Mouse (Mus musculus) frontal cortex, postnatal 14 days (tissue): ENCODE results near the gene Slc3a2.
"Not testable (repeated sequence)": the region's sequence is repeated elsewhere in the genome, so short reads cannot be mapped to it uniquely, and the experiment has no call there.

ENCODE experiments used
- DNase-seq, 2 experiments: peaks; one replicate each; pipeline ENCODE4 v3.0.0; 2022; ENCODE audit warnings: low spot score in 2 of 2

Slc3a2 gene

DNA sequence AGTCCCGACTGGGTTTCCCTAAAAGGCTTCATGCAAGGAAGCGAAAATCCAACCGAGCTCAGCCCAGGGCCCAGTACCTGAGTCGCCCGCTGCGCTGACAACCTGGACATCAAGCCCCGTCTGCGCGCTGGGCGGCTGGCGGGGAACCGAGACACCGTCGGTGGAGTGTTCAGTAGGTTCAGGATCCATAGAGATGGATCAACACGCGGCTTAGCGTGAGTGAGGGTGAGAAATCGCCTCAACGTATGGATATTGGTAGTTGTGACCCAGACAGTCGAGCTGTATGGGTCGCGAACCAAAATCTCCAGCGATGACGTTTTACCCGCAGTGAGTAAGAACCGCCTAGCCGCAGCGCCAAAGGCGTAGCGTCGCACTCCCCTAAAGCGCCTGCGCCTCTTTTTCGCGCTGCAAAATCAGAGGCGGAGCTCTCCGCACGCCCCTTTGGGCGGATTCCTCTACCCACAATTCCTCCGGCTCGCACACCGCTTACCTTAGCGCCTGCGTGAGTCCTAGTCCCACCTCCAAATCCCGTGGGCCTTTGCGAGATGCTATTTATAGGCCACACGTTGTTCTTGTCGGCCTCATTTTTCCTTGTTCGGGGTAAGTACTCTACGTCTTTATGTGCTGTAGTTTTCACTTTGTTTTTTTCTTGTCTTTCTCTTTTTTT is at the start of gene Slc3a2:
Slc3a2 (minus strand) TSS at position 463 of the 667 bp plus-strand sequence.
- DNase-seq = peak; percentile 95 to 96

DNA sequence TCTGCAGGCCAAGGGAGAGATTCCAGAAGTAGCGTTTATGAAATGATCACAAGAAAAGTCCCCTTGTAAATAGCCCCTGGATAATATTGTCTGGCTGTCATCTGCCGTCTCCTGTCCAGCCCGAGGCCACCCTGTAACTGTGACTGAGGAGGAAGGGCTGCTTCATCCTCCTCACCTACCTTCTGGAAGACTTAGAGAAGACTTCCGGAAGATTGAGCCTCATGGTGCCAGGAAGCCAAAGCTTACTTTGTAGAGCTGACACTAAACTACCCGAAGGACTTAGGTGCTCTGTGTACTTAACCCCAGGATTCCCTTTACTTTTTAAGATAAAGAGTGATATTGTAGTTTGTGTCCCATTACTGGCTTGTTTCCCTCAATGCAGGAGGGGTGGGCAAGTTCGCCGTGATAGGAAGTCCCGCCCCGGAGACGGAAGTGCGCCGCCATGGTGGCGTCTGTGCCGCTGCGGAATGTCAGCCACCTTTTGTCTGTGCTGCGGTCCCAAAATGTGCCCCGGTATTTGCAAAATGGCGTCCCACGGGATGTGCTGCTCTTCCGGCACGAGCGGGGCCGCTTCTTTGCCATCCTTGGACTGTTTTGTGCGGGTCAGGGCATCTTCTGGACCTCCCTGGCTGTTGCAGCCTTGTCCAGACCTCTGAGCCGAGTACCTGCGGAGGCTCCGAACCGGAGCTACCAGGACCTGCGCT is 47.5 kb upstream of the Slc3a2 start, which contains the start of gene Tmem223:
Tmem223 (plus strand) TSS at position 430 of the 704 bp plus-strand sequence.
- DNase-seq = peak; percentile 58 to 75

DNA sequence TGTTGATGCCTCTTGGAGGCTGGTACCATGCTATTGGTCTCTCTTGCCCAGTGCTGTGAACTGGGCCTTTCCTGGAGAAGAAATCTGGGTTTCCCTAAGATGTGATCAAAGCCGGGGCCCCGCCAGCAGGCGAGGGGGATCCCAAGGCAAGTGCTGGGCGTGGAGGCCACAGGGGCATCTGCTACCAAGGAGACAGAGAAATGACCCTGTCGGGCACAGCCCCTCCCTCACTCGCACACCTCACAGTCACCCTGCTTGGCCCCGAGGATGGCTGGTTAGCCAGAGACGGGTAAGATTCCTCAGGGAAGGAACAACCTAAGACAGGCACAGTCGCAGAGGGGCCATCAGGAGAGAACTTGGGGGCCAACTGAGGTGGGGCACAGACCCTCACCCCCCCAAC is 42.4 kb upstream of the Slc3a2 start:
- DNase-seq = no peak

DNA sequence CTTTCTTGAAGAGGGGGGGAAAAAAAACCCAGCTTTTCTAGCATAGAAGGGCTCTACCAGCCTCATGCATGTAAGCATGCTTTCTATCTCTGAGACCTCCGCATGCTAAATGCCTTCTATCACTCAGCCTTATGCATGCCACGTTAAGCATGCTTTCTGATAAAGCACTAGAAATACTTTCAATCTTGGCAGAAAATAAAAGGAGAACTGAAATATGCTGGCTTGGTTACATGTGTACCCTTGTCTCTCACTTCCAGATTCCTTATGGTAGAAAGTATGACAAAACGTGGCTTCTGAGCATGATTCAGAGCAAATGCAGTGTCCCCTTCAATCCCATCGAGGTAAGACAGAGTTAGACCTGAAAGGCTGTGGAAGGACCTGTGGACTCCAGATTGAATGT is 40.1 kb upstream of the Slc3a2 start:
- DNase-seq = no peak

DNA sequence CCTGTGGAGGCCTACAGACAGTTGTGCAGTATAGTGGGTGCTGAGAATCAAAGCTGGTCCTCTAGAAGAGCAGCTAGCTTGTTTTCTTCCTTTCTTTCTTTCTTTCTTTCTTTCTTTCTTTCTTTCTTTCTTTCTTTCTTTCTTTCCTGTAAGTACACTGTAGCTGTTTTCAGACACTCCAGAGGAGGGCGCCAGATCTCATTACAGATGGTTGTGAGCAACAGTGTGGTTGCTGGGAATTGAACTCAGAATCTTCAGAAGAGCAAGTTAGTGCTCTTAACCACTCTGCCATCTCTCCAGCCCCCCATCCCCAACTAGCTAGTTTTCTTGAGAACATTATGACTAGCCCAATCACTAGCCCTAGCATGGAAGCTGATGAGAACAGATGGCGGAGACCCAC is 37.6 kb upstream of the Slc3a2 start:
- no peak for DNase-seq

DNA sequence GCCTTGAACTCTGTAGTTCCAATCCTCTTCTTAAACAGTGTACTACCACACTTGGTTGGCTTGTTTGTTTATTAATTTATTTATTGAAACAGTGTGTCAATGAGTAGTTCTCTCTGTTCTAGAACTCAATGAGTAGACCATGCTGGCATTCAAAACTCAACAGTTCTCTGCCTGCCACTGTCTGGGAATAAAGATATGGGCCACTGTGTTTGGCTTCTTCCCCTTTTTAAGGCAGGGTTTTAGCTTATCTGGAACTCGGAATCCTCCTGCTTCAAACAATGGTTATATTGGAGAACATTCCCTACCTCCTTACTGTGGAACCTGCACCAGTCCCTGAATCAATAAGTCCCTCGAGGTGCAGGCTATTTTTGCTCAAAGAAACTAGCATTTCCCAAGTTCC is 35.7 kb upstream of the Slc3a2 start:
- no peak for DNase-seq

DNA sequence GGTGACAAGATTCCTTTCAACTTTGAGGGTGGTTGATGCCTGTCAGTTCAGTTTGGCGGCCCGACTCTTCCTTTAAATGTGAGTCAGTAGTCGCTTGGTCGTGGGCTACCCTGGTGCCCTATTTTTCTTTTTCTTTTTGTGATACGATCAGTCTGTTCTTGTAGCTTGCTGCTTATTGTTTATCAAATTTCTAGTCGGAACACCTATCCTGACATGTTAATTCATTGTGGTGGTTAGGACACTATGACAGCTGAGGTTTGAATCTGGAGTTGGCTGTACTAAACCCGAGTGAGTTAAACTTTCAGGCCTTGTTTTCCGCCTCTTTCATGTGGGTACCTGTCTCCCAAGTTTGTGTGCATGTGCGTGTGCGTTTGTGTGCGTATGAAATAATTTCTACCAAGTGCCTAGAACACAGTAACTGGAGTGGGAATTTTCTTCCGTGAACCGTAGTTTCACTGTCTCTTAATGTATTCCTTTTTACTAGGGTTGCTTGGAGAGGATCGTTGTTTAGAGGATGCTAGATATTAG is 34.4 kb upstream of the Slc3a2 start:
- no peak for DNase-seq

DNA sequence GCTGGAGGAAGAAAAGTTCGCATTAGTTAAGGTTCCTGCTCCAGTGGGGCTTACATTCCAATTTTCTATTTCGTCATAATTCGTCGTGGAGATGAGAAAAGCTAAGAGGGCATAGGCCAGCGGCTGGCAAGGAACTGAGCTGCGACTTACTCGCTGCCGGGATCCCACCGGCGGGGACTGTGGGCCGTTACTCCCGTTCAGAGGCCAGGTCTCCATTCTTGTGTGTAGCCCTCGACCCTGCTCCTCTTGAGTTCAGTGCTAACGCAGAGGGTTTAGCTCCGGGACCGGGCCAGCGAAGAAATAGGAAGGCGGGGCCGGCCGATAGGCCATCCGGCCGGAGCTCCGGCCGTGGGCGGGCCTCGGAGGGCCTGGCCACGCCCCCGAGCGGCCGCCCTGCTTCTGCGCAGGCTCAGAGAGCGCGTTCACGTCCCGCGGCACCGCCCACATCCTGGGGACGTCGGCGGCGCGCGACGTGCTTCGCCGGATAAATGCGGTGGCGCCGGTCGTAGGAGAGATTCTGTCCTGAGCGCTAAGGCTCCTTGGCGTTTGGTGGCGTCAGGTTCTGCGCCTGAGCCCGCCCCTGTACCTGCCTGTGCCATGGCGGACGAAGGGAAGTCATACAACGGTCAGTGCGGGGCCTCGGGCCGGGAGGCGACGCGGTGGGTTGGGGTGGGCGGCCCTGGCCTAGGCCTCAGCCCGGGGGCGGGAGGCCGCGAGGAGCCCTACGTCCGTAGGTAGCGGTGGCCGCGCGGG is 33.6 kb upstream of the Slc3a2 start, which contains the start of gene Nxf1:
Nxf1 (plus strand) TSS at position 439 of the 753 bp plus-strand sequence.
- peak; percentile 81 to 86 for DNase-seq

DNA sequence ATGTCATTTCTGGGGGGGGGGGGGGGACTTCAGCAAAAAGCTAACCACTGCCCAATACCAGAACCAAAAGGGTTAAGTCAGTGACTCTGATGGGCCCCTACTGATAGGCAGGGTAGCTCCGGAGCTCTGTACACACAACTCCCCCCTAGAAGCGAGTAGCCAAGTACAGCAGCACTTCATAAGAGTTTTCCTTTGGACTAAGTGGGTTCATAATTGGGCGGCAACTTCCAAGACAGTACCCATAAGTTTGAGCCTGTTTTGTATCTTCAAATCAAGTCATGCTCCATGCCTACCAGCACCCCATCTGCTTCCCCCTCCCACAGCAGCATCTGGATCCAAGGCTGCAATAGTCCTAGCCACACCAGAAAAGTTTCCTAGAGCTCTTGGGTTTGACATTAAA is 32.5 kb upstream of the Slc3a2 start:
- DNase-seq = no peak

DNA sequence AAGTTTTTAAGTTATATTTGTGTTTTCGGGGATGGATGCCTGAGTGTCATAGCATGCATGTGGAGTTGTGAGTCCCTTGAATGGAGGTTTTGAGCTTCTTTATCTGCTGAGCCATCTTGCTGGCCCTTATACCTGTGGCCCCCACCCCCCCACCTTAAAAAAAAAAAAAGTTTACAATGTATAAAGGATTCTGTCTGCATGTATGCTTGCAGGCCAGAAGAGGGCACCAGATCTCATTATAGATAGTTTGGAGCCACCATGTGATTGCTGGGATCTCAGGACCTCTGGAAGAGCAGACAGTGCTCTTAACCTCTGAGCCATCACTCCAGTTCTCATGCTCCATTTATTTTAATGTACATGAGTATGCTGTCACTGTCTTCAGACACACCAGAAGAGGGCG is 24.2 kb upstream of the Slc3a2 start:
- DNase-seq = no peak

DNA sequence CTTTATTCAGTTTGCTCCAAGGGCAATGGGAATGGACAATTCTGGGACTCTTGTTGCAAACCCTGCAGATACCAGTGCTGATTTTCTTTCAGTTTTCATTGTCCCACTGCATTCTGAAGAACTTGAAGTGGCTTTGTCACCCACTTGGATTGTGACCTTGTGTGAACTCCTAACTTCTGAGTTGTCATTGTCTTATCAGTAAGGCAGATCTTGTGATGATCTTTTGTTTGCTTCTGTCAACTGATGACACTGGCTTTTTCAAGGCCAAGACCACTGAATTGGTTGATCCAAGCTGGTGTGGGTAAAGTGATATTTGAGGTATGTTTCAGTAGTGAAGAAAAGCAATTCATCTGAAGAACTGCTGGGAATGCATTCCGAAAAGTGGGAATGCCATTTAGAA is 22.2 kb upstream of the Slc3a2 start:
- DNase-seq = no peak

DNA sequence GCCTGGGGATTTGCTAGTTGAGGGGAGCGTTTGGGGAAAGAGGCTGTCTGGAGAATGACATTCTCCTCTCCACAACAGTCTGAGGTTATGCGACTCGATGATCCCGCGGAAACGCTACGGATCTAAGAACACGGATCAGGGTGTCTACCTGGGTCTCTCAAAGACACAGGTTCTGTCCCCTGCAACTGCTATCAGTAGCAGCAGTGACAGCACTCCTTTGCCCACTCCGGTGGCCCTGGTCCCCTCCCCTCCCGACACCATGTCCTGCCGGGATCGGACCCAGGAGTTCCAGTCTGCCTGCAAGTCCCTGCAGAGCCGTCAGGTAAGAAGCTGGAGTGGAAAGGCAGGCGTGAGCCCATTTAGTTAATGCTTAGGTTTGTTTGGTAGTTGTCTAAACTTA is 19.0 kb upstream of the Slc3a2 start:
- no peak for DNase-seq

DNA sequence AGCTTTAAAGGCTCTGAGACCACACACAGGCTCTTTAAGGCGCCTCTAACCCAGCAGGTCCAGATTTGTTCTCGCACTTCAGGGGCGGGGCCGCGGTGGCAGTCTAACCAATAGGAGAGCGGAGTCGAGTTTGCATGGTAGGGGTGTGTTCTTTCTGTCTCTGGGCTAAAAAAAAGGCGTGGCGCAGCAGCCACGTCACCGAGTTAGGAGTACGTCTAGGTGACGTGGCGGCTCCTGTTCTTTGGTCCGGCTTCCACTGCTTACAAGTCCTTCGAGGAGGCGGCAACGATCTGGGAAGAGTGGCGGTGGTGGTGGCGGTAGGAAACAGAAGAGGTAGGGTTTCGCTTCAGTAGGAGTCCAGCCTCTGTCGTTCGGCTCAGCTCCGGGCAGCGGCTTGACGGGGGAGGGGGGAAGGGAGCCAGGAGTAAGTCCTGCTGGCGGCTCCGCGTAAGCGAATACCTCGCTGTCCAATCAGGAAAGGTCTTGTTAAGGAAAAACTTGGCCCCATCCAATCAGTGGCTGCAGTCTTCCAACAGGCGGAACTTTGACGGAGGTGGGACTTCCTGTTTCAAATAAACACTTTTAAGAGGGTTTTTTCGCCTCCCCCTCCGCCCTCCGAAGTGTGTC is 18.2 kb upstream of the Slc3a2 start, which contains the start of gene Stx5a:
Stx5a (plus strand) TSS at position 171 of the 627 bp plus-strand sequence.
- DNase-seq = peak; percentile 93 to 95

DNA sequence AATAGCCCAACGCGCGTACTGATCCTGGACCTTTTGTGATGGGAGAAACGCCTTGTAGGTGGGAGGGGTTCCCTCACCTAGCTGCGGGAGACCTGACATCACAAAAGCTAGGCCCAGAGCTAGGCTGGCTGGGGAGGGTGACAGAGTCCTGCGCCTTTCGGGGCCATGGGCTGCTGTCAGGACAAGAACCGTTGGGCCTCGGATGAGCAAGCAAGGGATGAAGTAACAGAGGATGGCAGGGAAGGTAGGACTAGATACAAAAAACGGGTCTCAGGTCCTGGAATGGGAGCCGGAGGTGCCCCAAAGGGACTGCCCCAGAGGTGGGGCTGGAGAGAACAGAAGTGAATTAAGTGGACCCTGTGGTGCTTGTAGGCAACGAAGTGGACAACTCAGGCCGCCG is 17.4 kb upstream of the Slc3a2 start, which contains the start of gene 1700092M07Rik:
1700092M07Rik (plus strand) TSS at position 116 of the 400 bp plus-strand sequence.
- no peak for DNase-seq

DNA sequence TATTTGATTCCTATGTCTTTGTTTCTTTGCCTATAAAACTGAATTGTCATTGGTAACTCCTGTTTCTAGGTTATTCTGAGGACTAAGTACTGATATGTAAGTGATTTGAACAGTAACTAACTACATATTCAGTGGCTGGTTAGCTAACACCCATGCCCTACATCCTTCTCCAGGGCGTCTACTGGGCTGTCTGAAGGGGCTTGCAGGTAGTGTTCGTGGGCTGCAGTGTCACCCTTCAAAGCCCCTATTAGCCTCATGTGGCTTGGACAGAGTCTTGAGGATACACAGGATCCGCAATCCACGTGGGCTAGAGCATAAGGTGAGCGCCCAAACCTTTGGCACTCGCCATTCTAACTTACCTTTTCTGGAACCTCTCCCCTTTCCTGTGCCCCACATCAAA is 16.5 kb upstream of the Slc3a2 start:
- DNase-seq = no peak

DNA sequence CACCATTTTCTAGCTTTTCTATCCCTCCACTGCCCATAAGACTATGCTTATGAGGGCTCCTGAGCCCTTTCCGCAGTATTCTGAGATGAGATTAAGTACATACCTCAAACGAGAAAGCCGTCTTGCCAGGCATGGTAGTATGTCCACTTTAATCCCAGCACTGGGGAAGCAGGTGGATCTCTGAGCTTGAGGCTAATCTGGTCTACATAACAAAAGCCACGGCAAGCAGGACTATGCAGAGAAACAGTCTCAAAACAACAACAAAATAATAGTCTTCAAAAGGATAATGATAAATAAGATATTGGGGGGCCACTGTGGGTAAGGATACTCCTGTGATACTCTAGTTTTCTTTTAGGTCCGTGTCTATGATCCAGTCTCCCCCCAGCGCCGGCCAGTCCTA is 15.7 kb upstream of the Slc3a2 start:
- no peak for DNase-seq

DNA sequence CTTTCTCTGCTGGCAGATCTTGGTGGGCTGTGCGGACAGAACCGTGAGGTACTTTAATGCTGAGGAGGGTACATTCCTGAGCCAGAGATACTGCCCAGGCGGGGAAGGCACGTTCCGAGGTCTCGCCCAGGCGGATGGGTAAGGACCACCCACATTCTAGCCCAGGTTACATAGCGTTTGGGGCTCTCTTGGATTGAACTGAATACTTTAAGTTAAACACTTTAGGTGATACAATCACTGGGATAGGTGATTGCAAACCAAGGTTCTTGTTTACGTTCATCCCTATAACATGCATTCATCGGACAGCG is 12.9 kb upstream of the Slc3a2 start:
- no peak for DNase-seq

DNA sequence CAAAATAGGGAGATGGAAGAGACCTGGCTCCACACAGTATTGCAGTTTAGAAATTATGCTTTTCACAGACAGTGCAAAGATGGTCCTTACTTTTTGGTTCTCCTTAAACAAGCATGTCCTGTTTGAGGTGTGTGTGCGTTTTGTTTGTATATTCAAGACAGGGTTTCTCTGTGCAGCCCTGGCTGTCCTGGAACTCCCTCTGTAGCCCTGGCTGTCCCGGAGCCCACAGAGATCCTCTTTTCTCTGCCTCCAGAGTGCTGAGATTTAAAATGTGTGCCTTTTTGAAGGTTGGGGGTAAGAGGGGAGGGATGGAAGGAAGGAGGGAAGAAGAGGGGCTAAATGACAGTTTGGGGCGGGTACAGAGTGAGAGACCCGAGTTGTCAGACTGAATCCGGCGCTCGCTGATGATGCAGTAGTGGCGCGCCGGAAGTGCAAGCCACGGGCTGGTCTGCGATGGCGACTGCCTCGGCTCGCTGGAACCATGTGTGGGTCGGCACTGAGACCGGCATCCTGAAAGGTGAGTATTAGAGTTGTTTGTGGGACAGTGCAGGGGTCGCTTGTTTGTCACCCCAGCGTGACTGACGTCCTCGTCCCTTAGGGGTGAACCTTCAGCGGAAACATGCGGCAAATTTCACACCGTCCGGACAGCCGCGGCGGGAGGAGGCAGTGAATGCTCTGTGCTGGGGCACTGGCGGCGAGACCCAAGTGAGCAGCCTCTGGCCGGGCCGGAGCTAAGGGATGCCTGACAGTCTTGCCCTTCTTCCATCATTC is 12.4 kb upstream of the Slc3a2 start, which contains the start of gene Wdr74:
Wdr74 (plus strand) TSS at position 439 of the 771 bp plus-strand sequence.
- peak; percentile 85 to 86 for DNase-seq

DNA sequence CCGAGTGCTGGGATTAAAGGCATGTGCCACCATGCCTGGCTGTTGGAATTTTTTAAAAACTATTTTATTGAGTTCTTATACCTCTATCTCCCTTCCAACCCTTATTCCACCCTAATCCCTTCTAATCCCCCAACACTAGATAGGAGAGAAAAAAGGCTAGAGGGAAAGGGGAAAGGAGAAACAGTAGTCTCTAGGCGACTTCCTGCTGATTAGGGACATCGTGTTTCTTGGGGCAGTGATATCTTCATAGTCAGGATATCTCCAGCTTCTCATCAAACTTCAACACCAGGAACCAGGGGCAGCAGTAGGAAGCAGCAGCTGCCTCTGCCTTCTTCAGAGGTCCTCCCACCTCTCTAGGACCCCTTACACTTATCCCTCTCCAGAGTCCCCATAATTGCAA is 11.2 kb upstream of the Slc3a2 start:
- no peak for DNase-seq

DNA sequence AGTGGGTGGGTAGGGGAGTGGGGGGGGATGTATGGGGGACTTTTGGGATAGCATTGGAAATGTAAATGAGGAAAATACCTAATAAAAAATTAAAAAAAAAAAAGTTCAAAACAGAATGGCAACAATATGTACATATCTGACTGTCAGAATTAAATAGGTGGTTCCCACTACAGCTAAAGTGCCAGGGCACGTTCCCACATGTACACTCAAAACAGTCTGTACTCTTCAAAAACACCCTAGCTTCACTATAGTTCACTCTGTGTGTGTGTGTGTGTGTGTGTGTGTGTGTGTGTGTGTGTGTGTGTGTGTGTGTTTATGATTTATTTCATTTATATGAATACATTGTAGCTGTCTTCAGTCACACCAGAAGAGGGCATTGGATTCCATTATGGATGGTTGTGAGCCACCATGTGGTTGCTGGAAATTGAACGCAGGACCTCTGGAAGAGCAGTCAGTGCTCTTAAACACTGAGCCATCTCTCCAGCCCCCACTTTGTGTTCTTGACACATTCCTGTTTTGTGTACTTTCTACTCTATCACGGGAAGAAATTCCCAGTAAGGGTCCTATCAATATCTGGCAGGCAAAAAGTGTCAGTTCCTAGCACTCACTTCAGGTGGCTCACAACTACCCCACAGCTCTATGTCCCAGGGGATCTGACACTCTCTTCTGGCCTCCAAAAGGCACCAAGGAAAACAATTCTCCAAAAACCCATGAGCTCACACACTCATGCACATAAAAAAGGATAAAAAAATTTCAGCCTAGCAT is 5.3 kb upstream of the Slc3a2 start:
- not testable (repeated sequence) for DNase-seq
